Comparison of ENCODE assay signal across 8 mouse cellular contexts in the genomic region with DNA sequence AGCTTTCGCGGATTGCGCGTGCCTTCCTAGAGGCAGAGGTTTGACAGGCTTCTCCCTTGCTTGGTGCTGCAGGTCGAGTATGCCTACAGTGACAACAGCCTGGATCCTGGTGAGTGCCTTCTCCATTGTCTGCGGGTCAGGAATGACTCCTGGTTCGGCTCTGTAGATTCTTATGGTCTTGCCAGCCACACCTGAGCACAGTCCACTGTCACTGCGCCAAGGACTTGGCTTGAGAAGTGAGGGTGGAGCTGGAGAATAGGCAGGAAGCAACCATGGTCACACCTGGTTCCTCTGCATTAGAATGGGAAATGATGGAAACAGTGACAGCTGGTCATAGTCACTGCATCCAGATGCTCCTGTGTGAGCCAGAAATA. TPM values are rescaled to one million over a fixed set of nuclear protein-coding genes. Genes with fewer than 3 reads are reported as not detected.
A peak's percentile ranks its signal among the peaks of the same experiment; 100 is the strongest.
DNase-seq lines count a peak whose midpoint lies in the region; ATAC-seq lines count a peak whose summit lies in the region.

No protein-coding gene starts in this region.

- peak overlapping the region; percentile 85 for H3K4me3 ChIP-seq in heart, embryonic 15.5 days
- peak overlapping the region; percentile 66 for H3K4me3 ChIP-seq in embryonic facial prominence, embryonic 14.5 days (ENCODE audit: low read depth, low read length)
- peak overlapping the region; percentile 86 for H3K4me3 ChIP-seq in kidney, embryonic 14.5 days (ENCODE audit: low read length)
- H3K4me3 ChIP-seq in midbrain, embryonic 14.5 days (replicated peaks; ENCODE audit: low read depth, low read length), result peak overlapping the region; percentile 69

- DNase-seq in heart, postnatal 10 days, result no peak
- no peak for DNase-seq in embryonic facial prominence, embryonic 14.5 days (ENCODE audit: low spot score)
- no peak for DNase-seq in midbrain, embryonic 14.5 days
- DNase-seq in ovary, postnatal 36 days (ENCODE audit: low spot score), result no peak

- peak overlapping the region; percentile 88 for H3K27ac ChIP-seq in heart, embryonic 15.5 days
- H3K27ac ChIP-seq in embryonic facial prominence, embryonic 14.5 days (replicated peaks; ENCODE audit: low read depth, low read length), result peak overlapping the region; percentile 61
- H3K27ac ChIP-seq in kidney, embryonic 14.5 days (ENCODE audit: low read depth, low read length), result peak overlapping the region; percentile 76
- H3K27ac ChIP-seq in midbrain, embryonic 14.5 days (replicated peaks; ENCODE audit: low read depth, low read length), result peak overlapping the region; percentile 86

- peak overlapping the region; percentile 87 for H3K4me2 ChIP-seq in heart, embryonic 15.5 days
- H3K4me2 ChIP-seq in embryonic facial prominence, embryonic 14.5 days (ENCODE audit: low read depth, low read length), result peak overlapping the region; percentile 86
- peak overlapping the region; percentile 94 for H3K4me2 ChIP-seq in kidney, embryonic 14.5 days (replicated peaks; ENCODE audit: low read depth, low read length)
- H3K4me2 ChIP-seq in midbrain, embryonic 14.5 days (ENCODE audit: low read length), result peak overlapping the region; percentile 94

- no peaks in the 10 kb centered on the region for H3K9me3 ChIP-seq in heart, embryonic 15.5 days (replicated peaks)
- H3K9me3 ChIP-seq in embryonic facial prominence, embryonic 14.5 days (ENCODE audit: control insufficient read depth, low read length), result no peaks in the 10 kb centered on the region
- H3K9me3 ChIP-seq in kidney, embryonic 14.5 days (ENCODE audit: control insufficient read depth, low read length), result no peaks in the 10 kb centered on the region
- H3K9me3 ChIP-seq in midbrain, embryonic 14.5 days (ENCODE audit: control insufficient read depth, low read length), result no peaks in the 10 kb centered on the region

- peak overlapping the region; percentile 81 for H3K9ac ChIP-seq in heart, embryonic 15.5 days
- H3K9ac ChIP-seq in embryonic facial prominence, embryonic 14.5 days (ENCODE audit: low read depth, low read length), result peak overlapping the region; percentile 82
- H3K9ac ChIP-seq in kidney, embryonic 14.5 days (ENCODE audit: low read depth, low read length), result peak overlapping the region; percentile 84
- peak overlapping the region; percentile 80 for H3K9ac ChIP-seq in midbrain, embryonic 14.5 days (replicated peaks; ENCODE audit: low read length)

- peaks cover 37% of the 10 kb centered on the region for H3K4me1 ChIP-seq in heart, embryonic 15.5 days (replicated peaks)
- peaks cover 10% of the 10 kb centered on the region for H3K4me1 ChIP-seq in embryonic facial prominence, embryonic 14.5 days (ENCODE audit: control insufficient read depth, insufficient read depth, low read length)
- peaks cover 15% of the 10 kb centered on the region for H3K4me1 ChIP-seq in kidney, embryonic 14.5 days (ENCODE audit: control insufficient read depth, insufficient read depth, low read length)
- H3K4me1 ChIP-seq in midbrain, embryonic 14.5 days (ENCODE audit: control insufficient read depth, insufficient read depth, low read length), result peaks cover 26% of the 10 kb centered on the region

- no peak for ATAC-seq in heart, embryonic 15.5 days (replicated peaks; ENCODE audit: insufficient number of reproducible peaks, insufficient read depth, low FRiP score, low read depth)
- no peak for ATAC-seq in embryonic facial prominence, embryonic 14.5 days (ENCODE audit: low read depth)
- ATAC-seq in kidney, embryonic 14.5 days (ENCODE audit: low FRiP score, low TSS enrichment), result no peak; the same call in 1 of the 2 replicates
- no peak for ATAC-seq in midbrain, embryonic 14.5 days (ENCODE audit: low FRiP score, low TSS enrichment)
- ATAC-seq in granulocyte monocyte progenitor cell, adult 5-6 weeks (replicated peaks; ENCODE audit: poor library complexity, severe bottlenecking), result no peak
- no peak for ATAC-seq in activated CD4-positive, CD25-positive, alpha-beta regulatory T cell, adult 4 months

- intact Hi-C loops in heart, postnatal 10 days (cut with DNase I), result no loop called here

- 11% methylated on average over 8 of the region's 8 CpGs for WGBS in heart, embryonic 15.5 days
- WGBS in embryonic facial prominence, embryonic 14.5 days, result 15% methylated on average over 4 of the region's 8 CpGs
- WGBS in kidney, embryonic 14.5 days, result 10% methylated on average over 8 of the region's 8 CpGs
- 9% methylated on average over 8 of the region's 8 CpGs for WGBS in midbrain, embryonic 14.5 days

- peaks cover 41% of the 10 kb centered on the region for H3K36me3 ChIP-seq in heart, embryonic 15.5 days
- H3K36me3 ChIP-seq in embryonic facial prominence, embryonic 14.5 days (ENCODE audit: control insufficient read depth, insufficient read depth, low read length), result peaks cover 53% of the 10 kb centered on the region
- H3K36me3 ChIP-seq in kidney, embryonic 14.5 days (ENCODE audit: control insufficient read depth, insufficient read depth, low read length), result peaks cover 47% of the 10 kb centered on the region
- peaks cover 54% of the 10 kb centered on the region for H3K36me3 ChIP-seq in midbrain, embryonic 14.5 days (ENCODE audit: control insufficient read depth, insufficient read depth, low read length)

- no peaks in the 10 kb centered on the region for H3K27me3 ChIP-seq in heart, embryonic 15.5 days
- H3K27me3 ChIP-seq in embryonic facial prominence, embryonic 14.5 days (replicated peaks; ENCODE audit: control insufficient read depth, insufficient read depth, low read length), result no peaks in the 10 kb centered on the region
- no peaks in the 10 kb centered on the region for H3K27me3 ChIP-seq in kidney, embryonic 14.5 days (ENCODE audit: control insufficient read depth, insufficient read depth, low read length)
- H3K27me3 ChIP-seq in midbrain, embryonic 14.5 days (ENCODE audit: control insufficient read depth, insufficient read depth, low read length), result no peaks in the 10 kb centered on the region

RNA-seq across cellular contexts. Expression of gene Mlx, which starts 0.6 kb away (rescaled TPM):
- polyA plus RNA-seq in heart, embryonic 15.5 days (2015; fragmentation: Nextera tagmentation; extraction: Ambion mirVana), result 34.5 and 38.8 TPM in 2 replicates
- 10 to 100 TPM; 14.1 to 18.1 TPM for total RNA-seq in heart, postnatal 10 days (2021)
- 45.8 and 55.2 TPM in 2 replicates for polyA plus RNA-seq in embryonic facial prominence, embryonic 14.5 days (2014; fragmentation: Nextera tagmentation; extraction: Ambion mirVana)
- polyA plus RNA-seq in kidney, embryonic 14.5 days (2014; fragmentation: Nextera tagmentation; extraction: Ambion mirVana), result 39.7 and 48.7 TPM in 2 replicates
- 92.9 and 100 TPM in 2 replicates for polyA plus RNA-seq in midbrain, embryonic 14.5 days (2014; fragmentation: Nextera tagmentation; extraction: Ambion mirVana)
- 76.1 and 81.6 TPM in 2 replicates for total RNA-seq in granulocyte monocyte progenitor cell, adult 5-6 weeks (2014; fragmentation: Nextera tagmentation)
- 68.2 and 82.4 TPM in 2 replicates for total RNA-seq in granulocyte monocyte progenitor cell, adult 5-6 weeks (2017)
- 10 to 100 TPM; 51.8 to 71.5 TPM for polyA plus RNA-seq in activated CD4-positive, CD25-positive, alpha-beta regulatory T cell, adult 4 months (2017; shearing (Covaris generic))

RNA-seq across cellular contexts. Expression of gene Coasy, which starts 5.3 kb away (rescaled TPM):
- polyA plus RNA-seq in heart, embryonic 15.5 days (2015; fragmentation: Nextera tagmentation; extraction: Ambion mirVana), result 26.6 and 29.0 TPM in 2 replicates
- total RNA-seq in heart, postnatal 10 days (2021), result 10 to 100 TPM; 18.7 to 21.4 TPM
- polyA plus RNA-seq in embryonic facial prominence, embryonic 14.5 days (2014; fragmentation: Nextera tagmentation; extraction: Ambion mirVana), result 39.1 and 40.5 TPM in 2 replicates
- polyA plus RNA-seq in kidney, embryonic 14.5 days (2014; fragmentation: Nextera tagmentation; extraction: Ambion mirVana), result 42.0 and 44.9 TPM in 2 replicates
- 43.6 and 44.4 TPM in 2 replicates for polyA plus RNA-seq in midbrain, embryonic 14.5 days (2014; fragmentation: Nextera tagmentation; extraction: Ambion mirVana)
- 26.8 and 35.8 TPM in 2 replicates for total RNA-seq in granulocyte monocyte progenitor cell, adult 5-6 weeks (2014; fragmentation: Nextera tagmentation)
- 30.5 and 32.2 TPM in 2 replicates for total RNA-seq in granulocyte monocyte progenitor cell, adult 5-6 weeks (2017)
- polyA plus RNA-seq in activated CD4-positive, CD25-positive, alpha-beta regulatory T cell, adult 4 months (2017; shearing (Covaris generic)), result 10 to 100 TPM; 17.9 to 22.1 TPM

RNA-seq across cellular contexts. Expression of gene Psmc3ip, which starts 7.6 kb away (rescaled TPM):
- 16.6 and 20.0 TPM in 2 replicates for polyA plus RNA-seq in heart, embryonic 15.5 days (2015; fragmentation: Nextera tagmentation; extraction: Ambion mirVana)
- total RNA-seq in heart, postnatal 10 days (2021), result 1 to 10 TPM; 5.0 to 5.6 TPM
- 27.2 and 34.4 TPM in 2 replicates for polyA plus RNA-seq in embryonic facial prominence, embryonic 14.5 days (2014; fragmentation: Nextera tagmentation; extraction: Ambion mirVana)
- 52.0 and 61.8 TPM in 2 replicates for polyA plus RNA-seq in kidney, embryonic 14.5 days (2014; fragmentation: Nextera tagmentation; extraction: Ambion mirVana)
- 19.2 and 19.6 TPM in 2 replicates for polyA plus RNA-seq in midbrain, embryonic 14.5 days (2014; fragmentation: Nextera tagmentation; extraction: Ambion mirVana)
- total RNA-seq in granulocyte monocyte progenitor cell, adult 5-6 weeks (2014; fragmentation: Nextera tagmentation), result 51.8 and 62.8 TPM in 2 replicates
- total RNA-seq in granulocyte monocyte progenitor cell, adult 5-6 weeks (2017), result 42.9 and 63.5 TPM in 2 replicates
- 10 to 100 TPM; 12.3 to 13.4 TPM for polyA plus RNA-seq in activated CD4-positive, CD25-positive, alpha-beta regulatory T cell, adult 4 months (2017; shearing (Covaris generic))

RNA-seq across cellular contexts. Expression of gene Hsd17b1, which starts 9.5 kb away (rescaled TPM):
- polyA plus RNA-seq in heart, embryonic 15.5 days (2015; fragmentation: Nextera tagmentation; extraction: Ambion mirVana), result not detected in 2 replicates
- total RNA-seq in heart, postnatal 10 days (2021), result under 1 TPM in 1 of 2 experiments, not detected in 1; 0.45 TPM
- polyA plus RNA-seq in embryonic facial prominence, embryonic 14.5 days (2014; fragmentation: Nextera tagmentation; extraction: Ambion mirVana), result not detected in 2 replicates
- polyA plus RNA-seq in kidney, embryonic 14.5 days (2014; fragmentation: Nextera tagmentation; extraction: Ambion mirVana), result 0.16 TPM in 1 of 2 replicates, not detected in the other
- polyA plus RNA-seq in midbrain, embryonic 14.5 days (2014; fragmentation: Nextera tagmentation; extraction: Ambion mirVana), result 0.16 and 0.43 TPM in 2 replicates
- total RNA-seq in granulocyte monocyte progenitor cell, adult 5-6 weeks (2014; fragmentation: Nextera tagmentation), result 1.5 and 12.9 TPM in 2 replicates
- 7.4 and 8.2 TPM in 2 replicates for total RNA-seq in granulocyte monocyte progenitor cell, adult 5-6 weeks (2017)
- polyA plus RNA-seq in activated CD4-positive, CD25-positive, alpha-beta regulatory T cell, adult 4 months (2017; shearing (Covaris generic)), result not detected

RNA-seq across cellular contexts. Expression of gene Naglu, which starts 17.9 kb away (rescaled TPM):
- polyA plus RNA-seq in heart, embryonic 15.5 days (2015; fragmentation: Nextera tagmentation; extraction: Ambion mirVana), result 11.6 and 16.3 TPM in 2 replicates
- 1 to 10 TPM; 9.9 to 10.0 TPM for total RNA-seq in heart, postnatal 10 days (2021)
- polyA plus RNA-seq in embryonic facial prominence, embryonic 14.5 days (2014; fragmentation: Nextera tagmentation; extraction: Ambion mirVana), result 13.9 and 14.4 TPM in 2 replicates
- 7.0 and 11.5 TPM in 2 replicates for polyA plus RNA-seq in kidney, embryonic 14.5 days (2014; fragmentation: Nextera tagmentation; extraction: Ambion mirVana)
- 9.5 and 9.8 TPM in 2 replicates for polyA plus RNA-seq in midbrain, embryonic 14.5 days (2014; fragmentation: Nextera tagmentation; extraction: Ambion mirVana)
- 9.3 and 15.7 TPM in 2 replicates for total RNA-seq in granulocyte monocyte progenitor cell, adult 5-6 weeks (2014; fragmentation: Nextera tagmentation)
- total RNA-seq in granulocyte monocyte progenitor cell, adult 5-6 weeks (2017), result 12.7 and 13.7 TPM in 2 replicates
- 1 to 10 TPM; 6.8 to 9.0 TPM for polyA plus RNA-seq in activated CD4-positive, CD25-positive, alpha-beta regulatory T cell, adult 4 months (2017; shearing (Covaris generic))
